Mouse (Mus musculus) myocyte (in vitro differentiated cells): ENCODE results near the gene Chrnb1. TPM values are rescaled to one million over a fixed set of nuclear protein-coding genes. Genes with fewer than 3 reads are reported as not detected.

Experiments used
- H3K27me3 ChIP-seq: one replicate; pipeline ENCODE4 v1.6.1; 2011; ENCODE audit not compliant: control insufficient read depth, insufficient read depth, insufficient read length
- H3K36me3 ChIP-seq: one replicate; pipeline ENCODE4 v1.6.1; 2011; ENCODE audit not compliant: control insufficient read depth, insufficient read depth
- H3K4me2 ChIP-seq: one replicate; pipeline ENCODE4 v1.6.1; 2011; ENCODE audit warnings: low read depth, control low read depth
- H3K4me3 ChIP-seq: one replicate; pipeline ENCODE4 v1.5.1; 2011; ENCODE audit warnings: mild to moderate bottlenecking, control low read depth, moderate library complexity
- H3K79me2 ChIP-seq: one replicate; pipeline ENCODE4 v1.6.1; 2011; ENCODE audit not compliant: control insufficient read depth, insufficient read depth
- H3ac ChIP-seq: one replicate; pipeline ENCODE4 v1.6.1; 2011; ENCODE audit not compliant: control insufficient read depth, insufficient read length
- CEBPB ChIP-seq: IDR thresholded peaks from 2 replicates; pipeline ENCODE4 v1.6.1; 2011; ENCODE audit warnings: mild to moderate bottlenecking, moderate library complexity; ENCODE audit not compliant: poor library complexity, insufficient read depth, severe bottlenecking
- E2F4 ChIP-seq: IDR thresholded peaks from one replicate; pipeline ENCODE4 v1.6.1; 2011; ENCODE audit warnings: mild to moderate bottlenecking, control low read depth, moderate library complexity; ENCODE audit not compliant: insufficient read depth
- MAX ChIP-seq: IDR thresholded peaks from one replicate; pipeline ENCODE4 v1.6.1; 2011; ENCODE audit warnings: low read depth, mild to moderate bottlenecking, control low read depth
- MYOD1 ChIP-seq, 3 experiments: IDR thresholded peaks; one replicate each; pipeline ENCODE4 v1.6.1; 2011; ENCODE audit warnings: control low read depth in 2 of 3, low read depth in 2 of 3, mild to moderate bottlenecking in 2 of 3, moderate library complexity in 1 of 3; ENCODE audit not compliant: insufficient read length in 2 of 3, control insufficient read depth in 1 of 3
- MYOG ChIP-seq, 3 experiments: IDR thresholded peaks; one replicate each; pipeline ENCODE4 v1.6.1; 2011; ENCODE audit warnings: control low read depth in 2 of 3, low read depth in 2 of 3, mild to moderate bottlenecking in 2 of 3; ENCODE audit not compliant: insufficient read length in 2 of 3, control insufficient read depth in 1 of 3, insufficient read depth in 1 of 3
- POLR2A ChIP-seq: IDR thresholded peaks from one replicate; pipeline ENCODE4 v1.6.1; 2011; ENCODE audit warnings: low read depth, mild to moderate bottlenecking, control low read depth, moderate library complexity; ENCODE audit not compliant: insufficient read length
- POLR2AphosphoS2 ChIP-seq: IDR thresholded peaks from one replicate; pipeline ENCODE4 v1.6.1; 2011; ENCODE audit warnings: low read depth, control low read depth; ENCODE audit not compliant: insufficient read length
- REST ChIP-seq: IDR thresholded peaks from one replicate; pipeline ENCODE4 v1.6.1; 2011; ENCODE audit warnings: mild to moderate bottlenecking, control low read depth, moderate library complexity; ENCODE audit not compliant: insufficient read depth, insufficient read length
- SRF ChIP-seq: IDR thresholded peaks from one replicate; pipeline ENCODE4 v1.6.1; 2011; ENCODE audit warnings: low read depth; ENCODE audit not compliant: control insufficient read depth, insufficient read length
- TCF12 ChIP-seq: IDR thresholded peaks from one replicate; pipeline ENCODE4 v1.6.1; 2011; ENCODE audit warnings: mild to moderate bottlenecking, control low read depth; ENCODE audit not compliant: poor library complexity, insufficient read depth, severe bottlenecking
- TCF3 ChIP-seq: IDR thresholded peaks from one replicate; pipeline ENCODE4 v1.6.1; 2011; ENCODE audit warnings: low read depth, control low read depth; ENCODE audit not compliant: insufficient read length
- USF1 ChIP-seq: IDR thresholded peaks from one replicate; pipeline ENCODE4 v1.6.1; 2011; ENCODE audit warnings: low read depth, mild to moderate bottlenecking, control low read depth, moderate library complexity
- polyA plus RNA-seq: library from polyadenylated mRNA; unstranded; fragments of >200 nt; fragmentation: generic; extraction: Trizol; gene quantifications from one replicate; pipeline ENCODE4 v1.2.1, GENCODE M21; 2012; ENCODE audit warnings: missing spikeins

Chrnb1 gene
- polyA plus RNA-seq, 1 experiment, result 95.3 TPM

DNA sequence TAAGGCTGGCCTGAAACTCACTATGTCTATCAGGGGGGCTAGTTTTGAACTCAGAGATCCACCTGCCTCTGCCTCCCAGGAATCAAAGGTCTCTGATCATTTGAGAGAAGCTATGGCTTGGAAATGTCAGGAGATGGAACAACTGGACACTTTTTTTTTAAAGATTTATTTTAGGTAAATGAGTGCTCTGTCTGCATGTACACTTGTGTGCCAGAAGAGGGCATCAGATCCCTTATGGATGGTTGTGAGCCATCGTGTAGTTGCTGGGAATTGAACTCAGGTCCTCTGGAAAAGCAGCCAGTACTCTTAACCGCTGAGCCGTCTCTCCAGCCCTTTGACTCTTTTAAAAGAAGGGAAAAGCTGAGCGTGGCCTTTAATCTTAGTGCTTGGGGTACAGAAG lies 10.6 kb upstream of the Chrnb1 start:
- H3K4me3 ChIP-seq, result no peak overlapping the region
- no peaks in the 10 kb centered on the region for H3K27me3 ChIP-seq
- no peak for TF ChIP-seq MYOG (IDR thresholded peaks at IDR 0.05; ENCODE audit: control insufficient read depth in 1 of 3, insufficient read depth in 1 of 3, insufficient read length in 2 of 3, low read depth in 2 of 3)
- TF ChIP-seq E2F4, result no peak
- TF ChIP-seq POLR2AphosphoS2, result no peak
- TF ChIP-seq REST, result no peak
- no peak for TF ChIP-seq MAX
- TF ChIP-seq CEBPB, result no peak
- TF ChIP-seq SRF, result no peak
- no peak for TF ChIP-seq TCF12
- no peak for TF ChIP-seq USF1
- no peak overlapping the region for H3ac ChIP-seq
- no peaks in the 10 kb centered on the region for H3K79me2 ChIP-seq
- no peaks in the 10 kb centered on the region for H3K36me3 ChIP-seq
- H3K4me2 ChIP-seq, result no peak overlapping the region

DNA sequence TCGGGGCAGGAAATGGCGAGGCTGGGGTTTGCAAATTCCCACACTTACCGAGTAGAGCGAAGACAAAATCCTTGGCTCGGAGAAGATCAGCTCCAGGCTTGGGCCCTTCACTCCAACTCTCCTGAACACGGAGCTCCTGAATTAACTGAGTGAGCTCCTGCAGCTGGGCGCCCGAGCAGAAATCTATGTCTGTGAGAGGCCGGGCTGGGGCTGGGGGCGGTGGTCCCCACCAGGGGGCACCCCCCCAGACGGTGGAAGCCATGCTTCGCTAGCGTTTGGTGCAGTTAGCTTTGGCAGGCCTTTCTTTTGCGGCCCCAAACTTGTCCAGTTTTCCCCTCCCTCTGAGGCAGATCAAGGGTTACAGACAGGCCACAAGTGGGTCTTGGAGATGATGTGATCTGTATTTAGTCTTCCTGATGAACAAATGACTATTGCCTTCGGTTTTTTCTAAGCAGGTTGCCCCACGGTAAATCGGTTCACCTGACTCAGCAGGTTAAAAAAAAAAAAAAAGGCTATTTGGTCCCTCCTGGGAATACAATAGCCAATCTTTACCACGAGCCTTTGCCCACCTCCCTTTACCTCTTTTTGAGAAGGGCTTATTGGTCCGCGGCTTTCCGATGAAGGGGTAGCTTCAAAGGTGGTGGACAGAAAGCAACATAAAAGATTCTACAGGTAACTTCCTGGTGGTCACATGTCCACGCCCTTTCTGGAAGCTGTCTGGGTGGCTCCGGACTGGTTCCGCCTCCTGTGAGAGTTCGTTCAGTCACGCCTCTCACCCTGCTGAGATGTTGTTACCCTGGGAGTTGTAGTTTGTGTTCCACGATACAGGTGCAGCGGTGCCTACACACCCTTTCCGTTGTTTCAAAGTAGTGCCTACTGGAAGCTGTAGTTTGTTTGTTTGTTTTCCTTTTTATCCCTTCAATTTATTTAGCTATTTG lies 9.5 kb upstream of the Chrnb1 start, which contains the start of gene Tmem102:
Gene Tmem102, minus strand, starts transcription at position 653 of the 938 bp plus-strand sequence.
- Histone ChIP-seq H3K4me2 (no peak within 1 kb of the TSS), H3K27me3 (no peaks in the 10 kb centered on the region), H3K36me3 (no peaks in the 10 kb centered on the region), H3K79me2 (no peaks in the 10 kb centered on the region), H3ac (no peak within 1 kb of the TSS), H3K4me3 (no peak within 1 kb of the TSS)
- TF ChIP-seq USF1 (no peak), MAX (no peak), TCF12 (no peak), SRF (no peak), TCF3 (no peak), CEBPB (no peak), MYOG (IDR thresholded peaks at IDR 0.05; ENCODE audit: control insufficient read depth in 1 of 3, insufficient read depth in 1 of 3, insufficient read length in 2 of 3, low read depth in 2 of 3) (no peak), E2F4 (no peak), MYOD1 (IDR thresholded peaks at IDR 0.05; ENCODE audit: control insufficient read depth in 1 of 3, insufficient read length in 2 of 3, low read depth in 2 of 3) (no peak), POLR2A (no peak), POLR2AphosphoS2 (no peak), REST (no peak)

DNA sequence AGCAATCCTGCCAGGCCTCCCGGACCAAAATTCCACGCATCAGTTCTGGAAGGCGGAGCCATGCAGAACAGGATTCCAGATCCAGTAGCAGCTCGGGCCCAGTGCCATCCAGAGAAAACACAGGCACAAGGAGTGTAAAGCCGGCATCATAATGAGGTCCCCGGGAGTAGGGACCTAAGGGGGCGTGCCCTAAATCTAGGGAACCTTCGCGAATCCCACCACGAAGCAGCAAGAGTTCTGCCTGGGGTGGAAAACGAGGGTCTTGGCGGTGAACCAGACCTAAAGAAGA lies 8.9 kb upstream of the Chrnb1 start:
- Histone ChIP-seq H3K27me3 (no peaks in the 10 kb centered on the region), H3K4me2 (no peak overlapping the region), H3ac (no peak overlapping the region), H3K79me2 (no peaks in the 10 kb centered on the region), H3K4me3 (no peak overlapping the region), H3K36me3 (no peaks in the 10 kb centered on the region)
- TF ChIP-seq E2F4 (no peak), TCF3 (no peak), MYOG (IDR thresholded peaks at IDR 0.05; ENCODE audit: control insufficient read depth in 1 of 3, insufficient read depth in 1 of 3, insufficient read length in 2 of 3, low read depth in 2 of 3) (no peak), CEBPB (no peak), SRF (no peak), MAX (no peak), POLR2A (no peak), USF1 (no peak), REST (no peak)

DNA sequence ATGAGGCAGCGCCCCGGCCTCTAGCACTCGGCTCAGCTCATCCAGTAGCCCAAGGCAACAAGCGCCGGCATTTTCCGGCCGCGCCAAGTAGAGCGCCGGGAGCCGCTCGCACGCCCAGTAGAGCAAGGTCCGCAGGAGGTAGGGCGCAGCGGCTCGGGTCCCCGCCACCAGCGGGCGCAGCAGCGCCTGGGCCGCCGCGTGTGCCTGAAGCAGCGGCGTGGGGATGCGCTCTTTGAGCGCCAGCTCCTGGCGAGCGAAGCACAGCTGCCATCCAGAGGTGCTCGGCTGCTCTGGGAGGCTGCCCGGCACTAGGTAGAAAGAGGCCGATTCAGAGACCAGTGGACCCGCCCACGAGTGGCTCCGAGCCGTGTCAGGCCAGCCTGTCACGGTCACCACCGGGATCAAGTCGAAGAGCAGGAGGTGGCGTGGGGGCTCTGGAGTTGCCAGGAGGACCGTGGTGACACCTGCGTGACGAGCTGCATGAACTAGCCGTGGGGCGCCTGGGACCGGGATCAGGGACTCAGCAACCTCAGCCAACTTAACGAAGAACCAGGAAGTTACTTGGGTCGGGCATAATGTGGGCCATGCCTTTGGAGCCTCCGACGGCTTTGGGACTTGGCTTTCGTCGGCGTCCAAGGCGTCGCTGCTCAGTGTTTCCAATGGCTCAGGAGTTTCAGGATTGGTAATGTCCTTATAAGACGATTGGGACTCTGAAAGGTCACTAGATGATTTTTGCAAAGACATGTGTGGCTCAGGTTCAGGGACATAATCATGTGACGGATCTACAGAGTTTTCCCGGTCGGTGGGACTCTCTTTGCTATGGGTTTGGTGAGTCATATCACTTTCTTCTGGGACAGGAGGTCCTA lies 8.3 kb upstream of the Chrnb1 start:
- no peak overlapping the region for H3ac ChIP-seq
- no peaks in the 10 kb centered on the region for H3K79me2 ChIP-seq
- no peaks in the 10 kb centered on the region for H3K36me3 ChIP-seq
- no peak for TF ChIP-seq REST
- peak; percentile 40 for TF ChIP-seq SRF
- TF ChIP-seq TCF12, result no peak
- no peak for TF ChIP-seq TCF3
- peak in 1 of 3 experiments; percentile 64 for TF ChIP-seq MYOG (IDR thresholded peaks at IDR 0.05; ENCODE audit: control insufficient read depth in 1 of 3, insufficient read depth in 1 of 3, insufficient read length in 2 of 3, low read depth in 2 of 3)
- TF ChIP-seq E2F4, result no peak
- peak in 2 of 3 experiments; percentile 1 to 36 for TF ChIP-seq MYOD1 (IDR thresholded peaks at IDR 0.05; ENCODE audit: control insufficient read depth in 1 of 3, insufficient read length in 2 of 3, low read depth in 2 of 3)
- peak; percentile 50 for TF ChIP-seq POLR2A
- no peak for TF ChIP-seq USF1
- TF ChIP-seq MAX, result no peak
- peak overlapping the region; percentile 65 for H3K4me3 ChIP-seq
- H3K27me3 ChIP-seq, result no peaks in the 10 kb centered on the region
- H3K4me2 ChIP-seq, result peak overlapping the region; percentile 99
